8 mouse cellular contexts compared by ENCODE assay signal in the genomic region with DNA sequence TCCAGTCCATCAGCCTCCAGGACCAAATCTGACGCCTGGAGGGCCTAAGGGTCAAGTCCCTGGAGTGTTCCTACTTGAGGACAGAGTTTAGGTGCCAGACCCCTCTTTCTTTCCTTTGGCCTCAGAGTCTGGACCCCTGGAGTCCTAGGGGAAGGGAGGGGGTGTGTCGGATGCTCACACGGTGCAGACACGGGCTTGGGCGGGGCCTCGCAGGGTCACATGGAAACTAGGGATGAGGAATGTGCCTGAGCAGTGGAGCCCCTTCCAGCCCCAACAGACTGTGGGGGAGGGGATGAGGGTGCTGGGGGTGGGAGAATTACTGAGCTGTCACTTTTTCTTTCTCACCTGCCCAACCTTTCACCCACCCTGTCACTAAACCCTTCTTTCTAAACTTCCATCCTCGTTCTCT. TPM values are rescaled to one million over a fixed set of nuclear protein-coding genes. Genes with fewer than 3 reads are reported as not detected.
A peak's percentile ranks its signal among the peaks of the same experiment; 100 is the strongest.
DNase-seq lines count a peak whose midpoint lies in the region; ATAC-seq and TF ChIP-seq lines count a peak whose summit lies in the region.

No protein-coding gene starts in this region.

- H3K9ac ChIP-seq in CH12.LX (ENCODE audit: insufficient read depth, low read depth): peak overlapping the region; percentile 74
- H3K9ac ChIP-seq in heart, postnatal 0 days (replicated peaks; ENCODE audit: low read depth, low read length): peak overlapping the region; percentile 92
- H3K9ac ChIP-seq in liver, embryonic 16.5 days (ENCODE audit: low read depth, low read length): peak overlapping the region; percentile 69

- dilution Hi-C loops in CH12.LX (cut with MboI; ENCODE audit: extremely low pct_ligation_motif_present, extremely low pct_unique_long_range_greater_than_20kb, low sequenced_read_pairs): no loop called here

- WGBS in heart, postnatal 0 days: 2% methylated on average over 7 of the region's 7 CpGs
- 3% methylated on average over 7 of the region's 7 CpGs for WGBS in liver, embryonic 16.5 days (ENCODE audit: insufficient replicate concordance)
- WGBS in olfactory bulb, adult 2 months: under 1% methylated on average over 7 of the region's 7 CpGs

- H3K27ac ChIP-seq in CH12.LX (ENCODE audit: insufficient read depth, low read depth): peak overlapping the region; percentile 31; the same call in 1 of the 2 replicates
- peak overlapping the region; percentile 70 for H3K27ac ChIP-seq in embryonic fibroblast, embryonic 13.5 days (ENCODE audit: insufficient read depth, low read length)
- H3K27ac ChIP-seq in heart, postnatal 0 days (ENCODE audit: low read depth): peak overlapping the region; percentile 98
- H3K27ac ChIP-seq in liver, embryonic 16.5 days (ENCODE audit: low read length): no peak overlapping the region
- peak overlapping the region; percentile 99 for H3K27ac ChIP-seq in olfactory bulb, adult 2 months (ENCODE audit: insufficient read depth, low read depth, low read length)

- no peaks in the 10 kb centered on the region for H3K79me2 ChIP-seq in CH12.LX (replicated peaks; ENCODE audit: control insufficient read depth, extremely low read depth, insufficient read depth, poor library complexity, severe bottlenecking)

- H3K9me3 ChIP-seq in CH12.LX (replicated peaks; ENCODE audit: low read length): no peaks in the 10 kb centered on the region
- no peaks in the 10 kb centered on the region for H3K9me3 ChIP-seq in heart, postnatal 0 days (replicated peaks; ENCODE audit: control insufficient read depth, low read length)
- H3K9me3 ChIP-seq in liver, embryonic 16.5 days (replicated peaks; ENCODE audit: control insufficient read depth, low read length): no peaks in the 10 kb centered on the region

- no peak for TF ChIP-seq POLR2A in CH12.LX (IDR thresholded peaks at IDR 0.05; ENCODE audit: low read depth, low read length)
- TF ChIP-seq POLR2A in embryonic fibroblast, embryonic 13.5 days (IDR thresholded peaks at IDR 0.05; ENCODE audit: low read depth, low read length): peak; percentile 44
- 0 out of 2 replicates have a peak, but pooled peaks have one; percentile 32 for TF ChIP-seq POLR2A in olfactory bulb, adult 2 months (IDR thresholded peaks at IDR 0.05; ENCODE audit: insufficient read depth, low read depth, low read length)

- H3K4me3 ChIP-seq in CH12.LX (replicated peaks in 1 of 3; ENCODE audit: low read depth in 2 of 3, low read length in 2 of 3, poor library complexity in 1 of 3): peak overlapping the region; percentile 65 to 77 (median 73)
- H3K4me3 ChIP-seq in embryonic fibroblast, embryonic 13.5 days (ENCODE audit: insufficient read depth, low read length): peak overlapping the region; percentile 61
- H3K4me3 ChIP-seq in heart, postnatal 0 days (ENCODE audit: low read depth, low read length): peak overlapping the region; percentile 77
- peak overlapping the region; percentile 66 for H3K4me3 ChIP-seq in liver, embryonic 16.5 days (ENCODE audit: low read depth, low read length)
- H3K4me3 ChIP-seq in olfactory bulb, adult 2 months (ENCODE audit: insufficient read depth, low read depth, low read length): peak overlapping the region; percentile 83

- H3K4me1 ChIP-seq in CH12.LX (ENCODE audit: control insufficient read depth in 1 of 2, insufficient read depth in 2 of 2): peaks cover 0 to 55% of the 10 kb centered on the region in 2 experiments; a peak in 2 of 4 replicates
- H3K4me1 ChIP-seq in embryonic fibroblast, embryonic 13.5 days (ENCODE audit: control insufficient read depth, insufficient read depth, low read length): peaks cover 8% of the 10 kb centered on the region
- H3K4me1 ChIP-seq in heart, postnatal 0 days (ENCODE audit: control insufficient read depth, insufficient read depth): peaks cover 24% of the 10 kb centered on the region
- H3K4me1 ChIP-seq in liver, embryonic 16.5 days (ENCODE audit: control insufficient read depth, low read depth, low read length): peaks cover 52% of the 10 kb centered on the region
- peaks cover 55% of the 10 kb centered on the region for H3K4me1 ChIP-seq in olfactory bulb, adult 2 months (ENCODE audit: control insufficient read depth, insufficient read depth, low read length)

- in situ Hi-C loops in CH12.LX (cut with MboI; ENCODE audit: low pct_ligation_motif_present, low pct_unique_long_range_greater_than_20kb, low sequenced_read_pairs): no loop called here

- peaks cover 7 to 21% of the 10 kb centered on the region in 2 experiments for H3K36me3 ChIP-seq in CH12.LX (replicated peaks in 1 of 2; ENCODE audit: control insufficient read depth in 1 of 2, insufficient read depth in 1 of 2, low read length in 1 of 2)
- peaks cover 17% of the 10 kb centered on the region for H3K36me3 ChIP-seq in heart, postnatal 0 days (replicated peaks; ENCODE audit: control insufficient read depth, insufficient read depth, low read length)
- peaks cover under 1% of the 10 kb centered on the region; the same call in 1 of the 2 replicates for H3K36me3 ChIP-seq in liver, embryonic 16.5 days (ENCODE audit: control insufficient read depth, insufficient read depth)

- peak; percentile 10; the same call in 1 of the 2 replicates for ATAC-seq in heart, postnatal 0 days (ENCODE audit: insufficient read depth, low read depth)
- no peak for ATAC-seq in liver, embryonic 16.5 days (ENCODE audit: low read depth)

- no peak for TF ChIP-seq CTCF in CH12.LX (conservative IDR thresholded peaks at IDR 0.05 in 1 of 2, IDR thresholded peaks at IDR 0.05 in 1 of 2; ENCODE audit: low read depth in 2 of 2, low read length in 2 of 2)
- TF ChIP-seq CTCF in embryonic fibroblast, embryonic 13.5 days (IDR thresholded peaks at IDR 0.05; ENCODE audit: borderline replicate concordance, insufficient read depth, low read length): no peak
- TF ChIP-seq CTCF in heart, postnatal 0 days (IDR thresholded peaks at IDR 0.05; ENCODE audit: low read depth): no peak
- no peak for TF ChIP-seq CTCF in olfactory bulb, adult 2 months (IDR thresholded peaks at IDR 0.05; ENCODE audit: insufficient read depth, low read depth, low read length)

- TF ChIP-seq EP300 in CH12.LX (IDR thresholded peaks at IDR 0.05; ENCODE audit: low read length): no peak
- no peak for TF ChIP-seq EP300 in heart, postnatal 0 days (IDR thresholded peaks at IDR 0.05; ENCODE audit: low read depth)

- peak overlapping the region; percentile 99 for H3K4me2 ChIP-seq in CH12.LX (ENCODE audit: insufficient read depth, low read depth, poor library complexity, severe bottlenecking)
- H3K4me2 ChIP-seq in heart, postnatal 0 days (ENCODE audit: low read depth, low read length): peak overlapping the region; percentile 96
- H3K4me2 ChIP-seq in liver, embryonic 16.5 days (ENCODE audit: low read depth, low read length): peak overlapping the region; percentile 97

- no peak for DNase-seq in CH12.LX (ENCODE audit: extremely low read depth)
- peak; percentile 91 for DNase-seq in adrenal gland, adult 8-10 months
- DNase-seq in heart, postnatal 0 days (ENCODE audit: low spot score): peak; percentile 85
- DNase-seq in kidney, postnatal 36 days: peak; percentile 94 to 95
- peak; percentile 81 for DNase-seq in yolk sac, embryonic 10.5 days (ENCODE audit: low spot score)

- no peak for TF ChIP-seq RAD21 in CH12.LX (IDR thresholded peaks at IDR 0.05; ENCODE audit: low read depth, low read length)

- H3K27me3 ChIP-seq in CH12.LX (replicated peaks): no peaks in the 10 kb centered on the region
- H3K27me3 ChIP-seq in heart, postnatal 0 days (ENCODE audit: control insufficient read depth, insufficient read depth, low read length): no peaks in the 10 kb centered on the region
- peaks cover 9% of the 10 kb centered on the region for H3K27me3 ChIP-seq in liver, embryonic 16.5 days (ENCODE audit: control insufficient read depth, insufficient read depth, low read depth, low read length)

RNA-seq across cellular contexts. Expression of a gene that starts 1.0 kb away (rescaled TPM):
- total RNA-seq in CH12.LX (2012; rRNA removed) (7.9 and 8.5 TPM in 2 replicates), CH12.LX (2014; rRNA removed) (11.0 and 12.4 TPM in 2 replicates)
- 7.2 and 10.4 TPM in 2 replicates for polyA plus RNA-seq in CH12.LX (2012; ENCODE audit: insufficient read length, low read depth)
- 100 to 1,000 TPM; 254 to 411 (median 333) TPM for total RNA-seq in adrenal gland, adult 8-10 months (2022)
- polyA plus RNA-seq in embryonic fibroblast, embryonic 13.5 days (2011; ENCODE audit: insufficient read length, low read depth, missing spikeins): 15.9 and 17.0 TPM in 2 replicates
- total RNA-seq in heart, postnatal 0 days (2014; rRNA removed; ENCODE audit: low replicate concordance): 29.3 and 37.4 TPM in 2 replicates
- 21.9 and 24.9 TPM in 2 replicates for polyA plus RNA-seq in heart, postnatal 0 days (2015; fragmentation: Nextera tagmentation; extraction: Ambion mirVana)
- 0.27 and 0.32 TPM in 2 replicates for polyA plus RNA-seq in liver, embryonic 16.5 days (2015; fragmentation: Nextera tagmentation; extraction: Ambion mirVana)
- polyA plus RNA-seq in olfactory bulb, adult 2 months (2012; ENCODE audit: insufficient read depth, insufficient read length, low replicate concordance, missing spikeins): 386 TPM in 1 of 2 replicates, not detected in the other

RNA-seq across cellular contexts. Expression of a gene that starts 6.2 kb away (rescaled TPM):
- total RNA-seq in CH12.LX (2012; rRNA removed): 0.25 TPM in 1 of 2 replicates, not detected in the other
- total RNA-seq in CH12.LX (2014; rRNA removed): not detected in 2 replicates
- 0.61 TPM in 1 of 2 replicates, not detected in the other for polyA plus RNA-seq in CH12.LX (2012; ENCODE audit: insufficient read length, low read depth)
- 10 to 100 TPM; 11.5 to 28.2 (median 18.9) TPM for total RNA-seq in adrenal gland, adult 8-10 months (2022)
- 6.6 and 6.8 TPM in 2 replicates for polyA plus RNA-seq in embryonic fibroblast, embryonic 13.5 days (2011; ENCODE audit: insufficient read length, low read depth, missing spikeins)
- total RNA-seq in heart, postnatal 0 days (2014; rRNA removed; ENCODE audit: low replicate concordance): 1.6 and 3.0 TPM in 2 replicates
- polyA plus RNA-seq in heart, postnatal 0 days (2015; fragmentation: Nextera tagmentation; extraction: Ambion mirVana): 2.5 and 2.8 TPM in 2 replicates
- 0.23 and 0.37 TPM in 2 replicates for polyA plus RNA-seq in liver, embryonic 16.5 days (2015; fragmentation: Nextera tagmentation; extraction: Ambion mirVana)
- polyA plus RNA-seq in olfactory bulb, adult 2 months (2012; ENCODE audit: insufficient read depth, insufficient read length, low replicate concordance, missing spikeins): not detected in 2 replicates

RNA-seq across cellular contexts. Expression of a gene that starts 9.4 kb away (rescaled TPM):
- total RNA-seq in CH12.LX (2012; rRNA removed): 3,614 and 3,766 TPM in 2 replicates
- total RNA-seq in CH12.LX (2014; rRNA removed): 3,153 and 3,204 TPM in 2 replicates
- 2,393 and 2,438 TPM in 2 replicates for polyA plus RNA-seq in CH12.LX (2012; ENCODE audit: insufficient read length, low read depth)
- total RNA-seq in adrenal gland, adult 8-10 months (2022): 1,000 to 10,000 TPM; 1,011 to 1,224 (median 1,104) TPM
- 1,118 and 1,143 TPM in 2 replicates for polyA plus RNA-seq in embryonic fibroblast, embryonic 13.5 days (2011; ENCODE audit: insufficient read length, low read depth, missing spikeins)
- total RNA-seq in heart, postnatal 0 days (2014; rRNA removed; ENCODE audit: low replicate concordance): 1,259 and 1,310 TPM in 2 replicates
- 479 and 486 TPM in 2 replicates for polyA plus RNA-seq in heart, postnatal 0 days (2015; fragmentation: Nextera tagmentation; extraction: Ambion mirVana)
- polyA plus RNA-seq in liver, embryonic 16.5 days (2015; fragmentation: Nextera tagmentation; extraction: Ambion mirVana): 460 and 502 TPM in 2 replicates
- not detected in 2 replicates for polyA plus RNA-seq in olfactory bulb, adult 2 months (2012; ENCODE audit: insufficient read depth, insufficient read length, low replicate concordance, missing spikeins)

RNA-seq across cellular contexts. Expression of a gene that starts 11.7 kb away (rescaled TPM):
- total RNA-seq in CH12.LX (2012; rRNA removed): 0.04 and 0.08 TPM in 2 replicates
- 0.18 and 0.26 TPM in 2 replicates for total RNA-seq in CH12.LX (2014; rRNA removed)
- 0.33 and 0.46 TPM in 2 replicates for polyA plus RNA-seq in CH12.LX (2012; ENCODE audit: insufficient read length, low read depth)
- total RNA-seq in adrenal gland, adult 8-10 months (2022): under 1 TPM; 0.15 to 0.59 (median 0.30) TPM
- 0.21 TPM in 1 of 2 replicates, not detected in the other for polyA plus RNA-seq in embryonic fibroblast, embryonic 13.5 days (2011; ENCODE audit: insufficient read length, low read depth, missing spikeins)
- 0.62 and 1.3 TPM in 2 replicates for total RNA-seq in heart, postnatal 0 days (2014; rRNA removed; ENCODE audit: low replicate concordance)
- 0.16 and 0.33 TPM in 2 replicates for polyA plus RNA-seq in heart, postnatal 0 days (2015; fragmentation: Nextera tagmentation; extraction: Ambion mirVana)
- 0.05 TPM in 1 of 2 replicates, not detected in the other for polyA plus RNA-seq in liver, embryonic 16.5 days (2015; fragmentation: Nextera tagmentation; extraction: Ambion mirVana)
- not detected in 2 replicates for polyA plus RNA-seq in olfactory bulb, adult 2 months (2012; ENCODE audit: insufficient read depth, insufficient read length, low replicate concordance, missing spikeins)

RNA-seq across cellular contexts. Expression of a gene that starts 11.9 kb away (rescaled TPM):
- total RNA-seq in CH12.LX (2012; rRNA removed) (16.6 and 19.2 TPM in 2 replicates), CH12.LX (2014; rRNA removed) (7.3 and 9.4 TPM in 2 replicates)
- polyA plus RNA-seq in CH12.LX (2012; ENCODE audit: insufficient read length, low read depth): 21.8 and 22.4 TPM in 2 replicates
- 10 to 100 TPM; 36.9 to 40.2 (median 39.3) TPM for total RNA-seq in adrenal gland, adult 8-10 months (2022)
- polyA plus RNA-seq in embryonic fibroblast, embryonic 13.5 days (2011; ENCODE audit: insufficient read length, low read depth, missing spikeins): 19.0 and 19.1 TPM in 2 replicates
- total RNA-seq in heart, postnatal 0 days (2014; rRNA removed; ENCODE audit: low replicate concordance): 19.5 and 23.3 TPM in 2 replicates
- polyA plus RNA-seq in heart, postnatal 0 days (2015; fragmentation: Nextera tagmentation; extraction: Ambion mirVana): 11.1 and 11.4 TPM in 2 replicates
- 11.0 and 13.9 TPM in 2 replicates for polyA plus RNA-seq in liver, embryonic 16.5 days (2015; fragmentation: Nextera tagmentation; extraction: Ambion mirVana)
- not detected in 2 replicates for polyA plus RNA-seq in olfactory bulb, adult 2 months (2012; ENCODE audit: insufficient read depth, insufficient read length, low replicate concordance, missing spikeins)
